Mouse (Mus musculus): ENCODE results near the gene Gm3055. TPM values are rescaled to one million over a fixed set of nuclear protein-coding genes. Genes with fewer than 3 reads are reported as not detected.
"Not testable (repeated sequence)": the region's sequence is repeated elsewhere in the genome, so short reads cannot be mapped to it uniquely, and the experiment has no call there.

The Gm3055 gene
- 9.2 and 11.8 TPM in 2 replicates for polyA plus RNA-seq (2012; rRNA removed)

DNA sequence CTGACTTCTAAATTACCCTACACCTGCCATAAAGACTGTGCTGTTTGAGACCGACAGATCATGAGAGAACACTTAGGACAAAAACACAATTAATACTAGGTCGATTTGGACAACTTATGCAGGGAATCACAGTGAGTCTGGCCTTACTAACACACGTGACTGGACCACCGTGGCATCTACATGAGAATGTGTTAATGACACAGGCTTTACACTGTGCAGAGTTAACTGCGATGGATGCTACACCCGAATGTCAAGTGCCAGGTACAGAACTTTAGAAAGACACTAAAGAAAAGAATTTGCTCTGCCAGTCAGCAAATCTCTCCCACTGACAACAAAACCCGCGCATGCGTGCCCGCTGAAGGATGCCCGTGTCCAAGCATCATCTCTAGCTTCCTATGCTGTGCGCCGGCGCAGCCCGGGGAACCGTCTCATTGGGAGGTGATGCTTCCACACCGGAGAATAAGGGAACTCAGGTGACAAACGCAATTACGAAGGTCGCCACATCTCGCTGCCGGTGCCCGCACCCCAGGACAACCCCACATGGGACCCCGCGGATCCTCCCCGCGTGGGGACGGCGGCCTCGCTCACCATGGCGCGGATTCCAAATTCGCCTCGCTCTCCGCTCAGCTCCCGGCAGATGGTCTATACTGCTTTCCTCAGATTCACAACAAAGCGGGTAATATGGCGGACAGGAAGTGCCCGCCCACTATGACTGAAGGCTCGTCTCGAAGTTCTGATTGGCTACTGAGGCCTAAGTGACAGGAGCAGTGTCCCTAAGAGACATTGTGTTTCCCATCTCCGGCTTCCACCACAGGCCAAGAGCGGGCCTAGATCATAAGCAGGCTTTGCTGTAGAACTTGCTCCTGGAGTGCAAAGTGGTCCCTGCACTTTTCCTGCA is at the start of gene Gm3055:
TSS of gene Gm3055 (minus strand) at position 656 of the 898 bp plus-strand sequence.
- not testable (repeated sequence) for DNase-seq (ENCODE audit: low read depth)

DNA sequence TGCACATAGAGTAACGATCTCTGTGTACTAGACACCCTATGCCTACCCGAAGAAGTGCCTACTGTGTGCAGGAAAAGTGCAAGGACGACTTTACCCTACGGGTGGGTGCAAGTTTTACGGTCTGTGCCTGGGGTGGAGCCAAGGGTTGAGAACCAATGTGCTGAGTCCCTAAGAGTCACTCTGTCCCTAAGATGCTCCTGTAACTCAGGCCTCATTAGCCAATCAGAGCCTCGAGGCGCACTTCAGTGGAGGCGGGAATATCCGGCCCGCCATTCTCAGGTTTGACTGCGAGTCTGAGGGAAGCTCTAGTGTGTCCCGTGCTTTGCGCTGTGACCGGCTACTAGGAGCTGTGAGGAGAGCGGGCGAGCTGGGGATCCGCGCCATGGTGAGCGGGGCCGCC is 40.9 kb upstream of the Gm3055 start, which contains the start of gene Gm4767:
TSS of gene Gm4767 (plus strand) at position 288 of the 400 bp plus-strand sequence.
- peak; percentile 1 for DNase-seq (ENCODE audit: low read depth)

DNA sequence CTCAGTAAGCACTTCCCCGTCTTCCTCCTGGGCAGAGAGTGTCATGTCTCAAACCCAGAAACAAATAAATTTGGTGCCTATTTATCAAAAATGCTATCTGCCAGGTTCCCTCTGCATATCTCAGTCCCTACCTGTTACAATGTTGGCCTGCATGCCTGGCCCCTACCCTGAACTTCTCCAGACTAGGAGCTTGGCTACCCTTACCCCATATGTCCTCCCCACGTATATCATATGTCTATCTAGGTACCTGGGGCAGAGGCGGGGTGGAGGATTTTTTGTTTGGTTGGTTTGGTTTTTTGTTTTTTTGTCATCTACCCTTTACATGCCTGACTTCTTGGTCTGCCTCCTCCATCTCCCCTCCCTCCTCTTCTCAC is 430 bp upstream of the Gm3055 start:
- not testable (repeated sequence) for DNase-seq (ENCODE audit: low read depth)

DNA sequence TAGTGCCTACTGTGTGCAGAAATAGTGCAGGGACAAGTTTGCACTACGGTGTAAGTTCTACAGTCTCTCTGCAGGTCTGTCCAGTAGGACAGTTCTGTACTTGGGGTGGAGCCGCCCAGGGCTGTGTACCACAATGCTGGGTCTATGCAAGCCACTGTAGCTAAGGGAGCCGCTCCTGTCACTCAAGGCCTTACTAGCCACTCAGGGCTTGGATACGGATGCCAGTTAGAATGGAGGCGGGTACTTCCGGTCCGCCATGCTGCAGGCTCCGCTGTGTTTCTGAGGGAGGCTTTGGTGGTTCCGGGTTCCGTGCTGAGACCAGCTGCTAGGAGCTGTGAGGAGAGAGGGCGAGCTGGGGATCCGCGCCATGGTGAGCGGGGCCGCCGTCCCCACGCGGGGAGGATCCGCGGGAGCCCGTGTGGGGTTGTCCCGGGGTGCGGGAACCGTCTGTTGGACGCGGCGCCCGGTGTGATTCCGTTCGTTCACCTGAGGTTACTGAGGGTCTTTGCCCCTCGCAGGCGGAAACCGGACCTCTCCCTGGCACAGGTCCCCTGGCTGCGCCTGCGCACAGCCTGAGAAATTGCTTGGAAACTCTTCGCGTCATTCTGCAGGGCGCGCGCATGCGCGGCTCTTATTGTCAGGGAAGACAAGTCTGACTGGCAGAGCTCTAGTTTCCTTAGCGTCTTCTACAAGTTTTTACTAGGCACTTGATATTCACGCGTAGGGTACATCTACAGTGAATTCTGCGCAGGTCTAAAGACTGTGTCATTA is 66.2 kb downstream of the Gm3055 start, which contains the start of gene Zfp433:
TSS of gene Zfp433 (plus strand) at position 295 of the 771 bp plus-strand sequence.
- not testable (repeated sequence) for DNase-seq (ENCODE audit: low read depth)

Other genes with a start within 250 kb of the Gm3055 start
- gene Gna15, start 246.9 kb downstream of the Gm3055 start, polyA plus RNA-seq (2012; rRNA removed) = 0.95 and 1.1 TPM in 2 replicates
- gene Gna11, start 226.0 kb downstream of the Gm3055 start, polyA plus RNA-seq (2012; rRNA removed) = 110 and 115 TPM in 2 replicates
- gene Aes, start 211.7 kb downstream of the Gm3055 start, polyA plus RNA-seq (2012; rRNA removed) = 568 and 696 TPM in 2 replicates
- gene Tle2, start 196.6 kb downstream of the Gm3055 start, polyA plus RNA-seq (2012; rRNA removed) = 82.1 and 123 TPM in 2 replicates
- 5.3 and 8.2 TPM in 2 replicates for gene Tle6, start 170.1 kb downstream of the Gm3055 start, polyA plus RNA-seq (2012; rRNA removed)
- 5.5 and 6.7 TPM in 2 replicates for gene BC025920, start 164.9 kb downstream of the Gm3055 start, polyA plus RNA-seq (2012; rRNA removed)
- gene Sirt6, start 143.4 kb downstream of the Gm3055 start, polyA plus RNA-seq (2012; rRNA removed) = 75.9 and 83.4 TPM in 2 replicates
- gene Ankrd24, start 142.6 kb downstream of the Gm3055 start, polyA plus RNA-seq (2012; rRNA removed) = 74.1 and 85.9 TPM in 2 replicates
- gene Gm10778, start 122.1 kb downstream of the Gm3055 start, polyA plus RNA-seq (2012; rRNA removed) = 3.0 and 3.8 TPM in 2 replicates
- 6.6 and 6.9 TPM in 2 replicates for gene Zfp433, start 66.3 kb downstream of the Gm3055 start, polyA plus RNA-seq (2012; rRNA removed)
- gene Gm4767, start 41.0 kb upstream of the Gm3055 start, polyA plus RNA-seq (2012; rRNA removed) = 0.20 and 0.56 TPM in 2 replicates
- gene Gm32687, start 92.8 kb upstream of the Gm3055 start, polyA plus RNA-seq (2012; rRNA removed) = 5.0 and 5.9 TPM in 2 replicates
- 3.3 and 4.4 TPM in 2 replicates for gene Zfp781, start 159.3 kb upstream of the Gm3055 start, polyA plus RNA-seq (2012; rRNA removed)